ENCODE assay signal across 8 mouse cellular contexts in genomic region chr6:89362281-89363106, GRCm38 (mm10). TPM values are rescaled to one million over a fixed set of nuclear protein-coding genes. Genes with fewer than 3 reads are reported as not detected.
DNase-seq lines count a peak whose midpoint lies in the region; ATAC-seq and TF ChIP-seq lines count a peak whose summit lies in the region.

Gene Plxna1, minus strand, starts transcription at chr6:89362620.

- under 1% methylated on average over 73 of the region's 110 CpGs for WGBS in hindbrain, embryonic 13.5 days
- under 1% methylated on average over 107 of the region's 110 CpGs for WGBS in small intestine, adult 2 months

- H3K9ac ChIP-seq in hindbrain, embryonic 13.5 days: peak within 1 kb of the TSS; percentile 100

- H3K36me3 ChIP-seq in hindbrain, embryonic 13.5 days: no peaks in the 10 kb centered on the region
- no peaks in the 10 kb centered on the region for H3K36me3 ChIP-seq in megakaryocyte, embryonic 14.5 days (replicated peaks; ENCODE audit: low read length)
- H3K36me3 ChIP-seq in small intestine, adult 2 months (ENCODE audit: control insufficient read depth, insufficient read depth, low read length): no peaks in the 10 kb centered on the region

- peak within 1 kb of the TSS; percentile 98 for H3K4me3 ChIP-seq in hindbrain, embryonic 13.5 days
- peak within 1 kb of the TSS; percentile 92 for H3K4me3 ChIP-seq in megakaryocyte, embryonic 14.5 days (replicated peaks)
- peak within 1 kb of the TSS; percentile 90 for H3K4me3 ChIP-seq in small intestine, adult 2 months (ENCODE audit: low read depth, low read length)

- DNase-seq in ovary, postnatal 14 days (ENCODE audit: low spot score): peak; percentile 50
- DNase-seq in ovary, postnatal 10 days (ENCODE audit: low spot score): no peak
- peak; percentile 73 to 79 for DNase-seq in cerebellum, postnatal 14 days
- DNase-seq in gastrocnemius, adult 18-20 months (ENCODE audit: low spot score): no peak
- DNase-seq in left cerebral cortex, postnatal 10 days (ENCODE audit: extremely low spot score in 1 of 2, low spot score in 2 of 2): peak; percentile 60 to 83

- H3K4me1 ChIP-seq in hindbrain, embryonic 13.5 days (replicated peaks): peaks cover 46% of the 10 kb centered on the region
- H3K4me1 ChIP-seq in megakaryocyte, embryonic 14.5 days: peaks cover 46% of the 10 kb centered on the region
- peaks cover 16% of the 10 kb centered on the region for H3K4me1 ChIP-seq in small intestine, adult 2 months (ENCODE audit: control insufficient read depth, insufficient read depth, insufficient read length, low read length)

- TF ChIP-seq CTCF in small intestine, adult 2 months (IDR thresholded peaks at IDR 0.05; ENCODE audit: extremely low read depth, insufficient read length, insufficient replicate concordance, low read depth, low read length): peak; percentile 59

- H3K9me3 ChIP-seq in hindbrain, embryonic 13.5 days: no peaks in the 10 kb centered on the region
- peaks cover 5% of the 10 kb centered on the region; the same call in 1 of the 2 replicates for H3K9me3 ChIP-seq in megakaryocyte, embryonic 14.5 days

- TF ChIP-seq POLR2A in small intestine, adult 2 months (IDR thresholded peaks at IDR 0.05; ENCODE audit: low read depth, low read length): peak; percentile 5; the same call in 1 of the 2 replicates

- H3K27me3 ChIP-seq in hindbrain, embryonic 13.5 days: peaks cover 14% of the 10 kb centered on the region; the same call in 1 of the 2 replicates
- peaks cover 86% of the 10 kb centered on the region for H3K27me3 ChIP-seq in megakaryocyte, embryonic 14.5 days (replicated peaks)
- H3K27me3 ChIP-seq in small intestine, adult 2 months (ENCODE audit: control insufficient read depth, insufficient read depth, low read length): 0 out of 2 replicates have a peak, but pooled peaks cover 5% of the 10 kb centered on the region

- H3K4me2 ChIP-seq in hindbrain, embryonic 13.5 days: peak within 1 kb of the TSS; percentile 93

- ATAC-seq in hindbrain, embryonic 13.5 days (ENCODE audit: low FRiP score): peak; percentile 77

- intact Hi-C loops in left cerebral cortex, postnatal 10 days (cut with DNase I): loop anchor here (5.0 kb wide), 4 partner anchors 105 to 430 kb away; no protein-coding TSS in a partner anchor

- H3K27ac ChIP-seq in hindbrain, embryonic 13.5 days: peak within 1 kb of the TSS; percentile 91
- no peak within 1 kb of the TSS for H3K27ac ChIP-seq in small intestine, adult 2 months (ENCODE audit: insufficient read depth, low read depth, low read length)

RNA-seq across cellular contexts. Expression of gene Plxna1, which starts in this region (rescaled TPM):
- 10 to 100 TPM; 12.2 to 12.4 TPM for total RNA-seq in gastrocnemius, adult 18-20 months (2021)
- 44.9 and 45.3 TPM in 2 replicates for polyA plus RNA-seq in hindbrain, embryonic 13.5 days (2015; fragmentation: Nextera tagmentation; extraction: Ambion mirVana)
- total RNA-seq in left cerebral cortex, postnatal 10 days (2021): 100 to 1,000 TPM; 145 to 150 TPM
- polyA plus RNA-seq in megakaryocyte, embryonic 14.5 days (2012; ENCODE audit: insufficient read depth, low replicate concordance): 2.1 and 2.9 TPM in 2 replicates
- 12.7 and 24.3 TPM in 2 replicates for polyA plus RNA-seq in small intestine, adult 2 months (2012; rRNA removed)

Comparison
In these comparisons a context has a peak if more than half of its experiments do, and no peak if none do; other contexts are left out.
1. RNA of gene Plxna1 (total RNA-seq): 145 to 150 TPM in left cerebral cortex, postnatal 10 days; 12.2 to 12.4 TPM in gastrocnemius, adult 18-20 months; every median in the first group is over 10 times any median in the second.
2. DNase-seq: peak in ovary, postnatal 14 days (single experiment), cerebellum, postnatal 14 days (2 of 2) and left cerebral cortex, postnatal 10 days (2 of 2); none in ovary, postnatal 10 days (single experiment) and gastrocnemius, adult 18-20 months (single experiment).
3. Peak in every context shown above with its lines, with median percentiles within 50 percentile points of each other: H3K4me3 ChIP-seq.